Mouse (Mus musculus) right cerebral cortex, postnatal 10 days (tissue): Measurements from ENCODE around the gene Fam222a.
A peak's percentile ranks its signal among the peaks of the same experiment; 100 is the strongest.

Source experiments
- DNase-seq, 2 experiments: peaks; one replicate each; pipeline ENCODE4 v3.0.0; 2021; ENCODE audit warnings: low spot score in 2 of 2

The Fam222a gene

GRCm38 (mm10) chr5:114608516-114608915 is 40.7 kb downstream of the Fam222a start:
- DNase-seq: peak; percentile 83 to 89

DNA sequence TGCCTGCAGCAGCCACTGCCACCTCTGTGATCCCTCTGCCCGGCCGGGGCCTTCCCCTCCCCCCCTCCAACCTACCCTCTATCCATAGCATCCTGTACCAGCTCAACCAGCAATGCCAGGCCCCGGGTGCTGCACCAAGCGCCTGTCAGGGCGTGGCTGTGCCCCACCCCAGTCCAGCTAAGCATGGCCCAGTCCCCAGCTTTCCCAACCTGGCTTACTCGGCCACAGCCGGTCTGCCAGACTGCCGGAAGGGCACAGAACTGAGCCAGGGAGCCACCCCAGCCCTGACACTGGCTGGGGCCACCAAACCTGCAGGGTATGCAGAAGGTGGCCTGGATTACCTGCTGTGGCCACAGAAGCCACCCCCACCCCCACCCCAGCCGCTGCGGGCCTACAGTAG is 43.4 kb downstream of the Fam222a start:
- DNase-seq: no peak

DNA sequence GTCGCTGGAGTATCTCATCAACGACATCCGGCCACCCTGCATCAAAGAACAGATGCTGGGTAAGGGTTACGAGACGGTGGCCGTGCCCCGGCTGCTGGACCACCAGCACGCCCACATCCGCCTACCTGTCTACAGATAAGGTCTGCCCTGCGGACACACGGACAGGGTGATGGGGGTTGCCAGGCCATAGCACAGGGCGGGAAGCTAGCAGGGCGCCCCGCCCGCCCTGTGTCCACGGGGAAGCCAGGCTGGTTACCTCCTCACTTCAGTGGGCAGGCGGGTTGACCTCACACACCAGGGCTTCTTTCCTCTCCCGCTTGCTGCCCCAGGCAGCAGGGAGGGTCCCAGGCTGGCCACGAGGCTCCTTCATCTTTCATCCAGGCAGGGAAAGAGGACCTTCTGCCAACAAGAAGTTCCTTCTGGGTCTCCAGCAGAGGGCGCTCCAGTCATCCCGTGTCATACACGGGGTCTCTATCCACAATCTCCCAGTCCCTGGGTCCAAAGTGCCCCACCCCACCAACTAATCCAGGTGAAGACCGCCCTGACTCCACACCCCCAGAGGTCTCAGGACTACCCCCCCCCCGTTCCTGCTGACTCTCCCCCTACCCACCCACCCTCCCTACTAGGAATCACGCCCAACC is 44.3 kb downstream of the Fam222a start:
- DNase-seq: no peak

GRCm38 (mm10) chr5:114614863-114615262 is 47.0 kb downstream of the Fam222a start:
- DNase-seq: no peak

DNA sequence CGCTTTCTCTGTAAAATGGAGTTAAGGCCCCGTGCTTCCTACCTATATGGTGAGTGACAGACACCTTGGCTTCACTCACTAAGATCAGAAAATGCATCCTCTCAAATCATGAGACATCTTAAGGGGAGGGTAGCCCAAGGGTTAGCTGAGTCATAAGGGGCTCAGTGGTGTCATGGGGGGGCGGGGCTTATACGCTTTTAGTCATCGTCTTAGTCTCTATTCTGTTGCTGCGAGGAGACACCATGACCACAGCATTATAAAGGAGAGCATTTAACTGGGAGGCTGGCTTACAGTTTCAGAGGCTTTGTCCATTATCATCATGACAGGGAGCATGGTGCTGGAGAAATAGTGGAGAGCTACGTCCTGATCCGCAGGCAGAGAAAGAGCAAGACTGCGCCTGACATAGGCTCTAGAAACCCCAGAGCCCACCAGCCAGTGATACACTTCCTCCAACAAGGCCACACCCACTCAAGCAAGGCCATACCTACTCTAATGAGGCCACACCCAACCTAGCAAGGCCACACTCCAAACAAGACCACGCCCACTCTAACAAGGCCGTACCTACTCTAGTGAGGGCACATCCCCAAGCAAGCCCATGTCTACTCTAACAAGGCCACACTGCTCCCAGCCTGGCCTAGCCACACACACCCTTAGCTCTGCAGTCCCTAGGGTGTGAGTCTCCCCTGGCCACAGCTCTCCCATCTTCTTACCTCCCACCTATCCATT is 48.7 kb downstream of the Fam222a start:
- no peak for DNase-seq

DNA sequence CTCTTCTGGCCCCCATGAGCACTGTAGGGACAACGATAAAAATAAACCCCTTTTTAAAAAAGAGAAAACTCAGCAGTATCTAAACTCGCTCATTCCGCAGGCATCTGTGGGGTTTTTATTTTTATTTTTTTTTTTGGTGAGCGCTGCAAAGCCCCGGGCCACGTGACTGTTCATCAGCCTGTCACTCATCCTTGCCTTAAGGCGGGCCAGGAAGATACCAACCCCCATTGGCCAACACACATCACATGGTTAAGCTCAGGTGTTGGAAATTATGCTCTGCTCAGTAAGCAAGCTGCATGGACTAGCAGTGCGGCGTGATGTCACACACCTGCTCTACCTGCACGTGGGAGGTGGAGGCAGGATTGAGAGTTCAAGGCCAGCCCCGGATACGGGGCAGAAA is 50.0 kb downstream of the Fam222a start:
- DNase-seq: peak in 1 of 2 experiments; percentile 64

- DNase-seq: peak; percentile 80 to 86
Observed at GRCm38 (mm10) chr5:114618851-114619250, 51.0 kb downstream of the Fam222a start.

- no peak for DNase-seq
Observed at GRCm38 (mm10) chr5:114620305-114620704, 52.5 kb downstream of the Fam222a start.

DNA sequence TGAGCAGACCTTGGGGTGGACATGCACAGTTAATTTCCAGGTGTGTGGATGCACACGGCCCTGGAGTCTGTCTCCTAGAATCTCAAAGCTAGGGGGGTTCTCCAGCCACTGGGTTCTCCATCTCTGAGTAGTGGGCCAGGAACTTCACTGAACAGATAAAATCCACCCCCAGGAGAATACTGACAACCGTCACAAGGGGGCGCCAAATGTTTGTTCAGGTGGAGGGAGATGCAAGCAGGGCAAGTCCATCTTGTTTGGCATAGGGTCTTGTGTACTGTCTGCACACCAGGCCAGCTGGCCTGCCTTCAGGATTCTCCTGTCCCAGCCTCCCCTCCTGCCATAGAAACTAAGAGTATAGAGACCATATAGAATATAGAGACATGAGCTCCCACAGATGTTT is 57.8 kb downstream of the Fam222a start:
- peak in 1 of 2 experiments; percentile 74 for DNase-seq

GRCm38 (mm10) chr5:114631336-114631735 is 63.5 kb downstream of the Fam222a start:
- DNase-seq: no peak

- DNase-seq: no peak
Observed at GRCm38 (mm10) chr5:114636091-114636490, 68.3 kb downstream of the Fam222a start.

GRCm38 (mm10) chr5:114638769-114639644 is 71.2 kb downstream of the Fam222a start:
- DNase-seq: peak; percentile 85 to 89

DNA sequence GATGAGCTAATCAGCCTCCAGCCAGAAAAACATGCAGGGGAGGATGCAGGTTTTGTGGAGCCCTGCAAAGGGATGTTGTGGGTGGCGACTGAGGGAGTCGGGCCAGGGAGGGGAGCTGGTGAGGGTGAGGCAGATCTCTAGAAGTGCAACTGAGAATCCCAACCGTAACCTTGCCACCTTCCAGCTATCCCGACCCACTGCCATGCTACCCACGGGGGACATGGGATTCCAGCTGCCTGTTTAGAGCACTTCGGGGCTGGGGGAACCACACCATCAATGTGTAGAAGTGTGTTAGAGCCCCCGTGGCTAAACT is 71.8 kb downstream of the Fam222a start:
- DNase-seq: no peak

DNA sequence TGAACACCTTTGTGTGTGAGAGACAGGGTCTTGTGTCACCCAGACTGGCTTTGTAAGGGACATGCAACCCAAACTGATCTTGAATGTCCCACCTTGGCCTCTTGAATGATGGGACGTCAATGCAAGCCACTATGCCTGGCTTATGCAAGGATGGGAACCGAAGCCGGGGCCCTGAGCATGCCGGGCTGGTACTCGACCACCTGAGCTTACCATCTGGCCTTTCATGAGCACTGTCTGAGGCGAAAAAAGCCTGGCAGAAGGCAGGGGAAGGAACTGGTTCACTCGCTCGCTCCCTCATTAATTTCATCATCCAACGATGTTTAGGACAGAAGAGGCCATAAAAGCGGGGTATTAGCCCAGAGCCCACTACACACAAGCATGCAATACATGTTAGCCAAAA is 73.0 kb downstream of the Fam222a start:
- DNase-seq: no peak

GRCm38 (mm10) chr5:114644918-114645317 is 77.1 kb downstream of the Fam222a start:
- DNase-seq: no peak

GRCm38 (mm10) chr5:114645916-114646315 is 78.1 kb downstream of the Fam222a start:
- DNase-seq: no peak

DNA sequence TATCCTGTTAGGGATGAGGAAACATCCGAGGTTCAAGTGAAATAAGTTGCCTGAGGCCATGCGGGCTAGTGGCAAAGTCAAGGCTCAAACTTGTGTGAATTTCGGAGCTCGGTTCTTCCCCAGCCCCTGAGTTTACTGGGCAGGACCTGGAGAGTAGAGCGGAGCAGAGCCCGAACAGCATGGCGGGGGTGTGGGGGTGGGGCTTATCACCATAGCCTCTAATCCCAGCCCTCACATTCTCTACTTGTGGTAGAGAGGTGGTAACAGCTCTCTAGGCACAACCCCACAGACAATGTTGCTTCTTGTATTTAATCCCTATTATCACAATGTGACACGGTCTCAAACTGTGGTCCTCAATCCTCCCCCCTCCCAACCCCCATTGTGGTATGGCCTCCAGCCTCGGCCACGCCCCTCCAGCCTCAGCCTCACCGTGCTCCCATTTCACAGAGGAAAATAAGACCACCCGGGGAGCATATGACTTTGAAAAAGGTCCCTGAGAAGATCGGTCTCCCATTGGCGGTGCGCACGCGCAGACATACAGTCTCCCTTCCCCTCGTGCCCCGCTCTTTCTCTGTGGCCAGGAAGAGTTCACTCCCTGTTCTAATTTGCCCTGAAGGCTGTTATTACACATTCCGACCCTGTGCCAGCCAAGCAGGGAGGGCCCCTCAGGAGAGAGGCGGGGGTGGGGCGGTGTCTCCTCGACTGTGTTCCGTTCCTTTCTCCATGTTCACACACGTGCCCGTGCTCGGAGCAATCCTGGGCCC is 79.6 kb downstream of the Fam222a start:
- peak in 1 of 2 experiments; percentile 38 for DNase-seq

DNA sequence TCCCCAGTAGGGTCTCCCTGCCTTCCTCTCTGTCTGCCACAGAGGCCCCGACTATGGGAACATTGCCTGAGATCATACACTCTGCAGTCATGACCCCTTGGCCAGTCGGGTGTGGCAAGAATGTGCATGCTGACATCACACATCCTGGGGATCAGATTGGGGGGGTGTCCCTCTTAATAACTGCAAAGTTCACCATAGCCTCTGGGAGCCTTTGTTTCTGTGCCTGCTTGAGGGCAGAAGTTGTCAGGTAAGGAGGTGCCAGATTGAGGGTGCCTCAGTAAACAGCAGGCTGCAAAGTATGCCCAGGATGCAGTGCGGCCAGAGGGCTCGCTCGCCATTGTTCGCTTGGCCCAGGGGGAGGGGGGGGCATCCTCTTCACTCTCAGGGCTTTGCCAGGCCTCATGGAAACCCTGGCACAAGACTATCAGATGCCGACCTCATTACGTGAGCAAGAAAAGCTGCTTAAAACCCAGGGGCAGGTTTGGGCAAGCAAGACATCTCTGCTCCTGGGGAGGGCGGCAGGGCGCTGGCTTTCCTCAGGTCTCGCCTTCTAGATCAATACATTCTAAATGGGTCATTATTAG is 81.0 kb downstream of the Fam222a start:
- no peak for DNase-seq

DNA sequence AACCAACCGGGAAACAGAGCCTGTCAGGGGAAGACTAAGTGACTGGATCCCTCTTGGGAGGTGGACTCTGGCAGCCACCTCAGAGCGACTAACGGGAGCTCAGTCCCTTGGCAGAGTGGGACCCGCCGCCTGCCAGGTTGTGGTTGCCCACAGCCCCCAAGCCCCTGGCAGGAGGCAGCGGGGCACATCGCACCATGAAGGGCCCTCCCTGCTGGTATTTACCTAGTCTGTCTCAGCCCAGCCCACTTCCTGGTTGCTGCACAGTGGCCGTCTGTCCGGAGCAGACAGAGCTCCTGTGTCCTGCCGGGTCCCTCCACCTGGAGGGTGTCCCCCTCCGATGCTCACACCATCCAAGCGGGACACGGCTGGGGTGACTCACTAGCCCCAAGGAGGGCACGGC is 83.2 kb downstream of the Fam222a start:
- DNase-seq: no peak

DNA sequence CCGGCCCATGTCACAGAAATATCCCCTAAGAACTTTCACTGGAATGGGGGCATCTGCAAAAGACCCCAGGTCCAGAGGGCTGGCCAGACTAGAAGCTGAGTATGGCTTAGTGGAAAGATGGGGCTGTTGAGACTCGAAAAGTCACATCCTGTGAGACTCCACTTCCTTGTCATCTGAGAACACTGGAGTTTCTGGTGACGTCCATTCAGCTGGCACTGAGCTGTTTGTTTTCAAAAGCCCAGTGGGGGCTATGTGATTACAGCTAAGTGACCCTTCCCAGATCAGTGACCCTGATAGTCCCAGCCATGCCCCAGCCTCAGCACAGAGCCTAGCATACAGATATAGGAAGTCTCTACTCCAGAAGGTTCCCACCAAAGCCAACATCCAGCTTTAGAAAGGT is 83.6 kb downstream of the Fam222a start:
- no peak for DNase-seq

- no peak for DNase-seq
Observed at GRCm38 (mm10) chr5:114653656-114654437, 86.0 kb downstream of the Fam222a start.
